Mouse (Mus musculus) adipose tissue, adult 10 weeks (tissue): ENCODE measurements around the gene Tmtc1. TPM values are rescaled to one million over a fixed set of nuclear protein-coding genes. Genes with fewer than 3 reads are reported as not detected.

ENCODE experiments used
- polyA plus RNA-seq: library from polyadenylated mRNA; stranded (reverse); fragments of 350-450 nt; fragmentation: Illumina TruSeq; extraction: RNeasy Lipid Tissue Mini Kit (QIAGEN cat#74804); gene quantifications from one replicate; pipeline ENCODE4 v1.2.3, GENCODE M21; 2014; ENCODE audit warnings: low read depth, low replicate concordance

Tmtc1 gene
- polyA plus RNA-seq = 7.2 TPM

GRCm38 (mm10) chr6:148443726-148444701, at the start of gene Tmtc1:
Tmtc1 (minus strand) TSS chr6:148444389.

GRCm38 (mm10) chr6:148211897-148212680, 232.1 kb downstream of the Tmtc1 start, which contains the start of gene Ergic2:
Ergic2 (minus strand) TSS chr6:148212374.

Other genes with a start within 250 kb of the Tmtc1 start
- gene Ergic2, start 232.0 kb downstream of the Tmtc1 start, polyA plus RNA-seq = 97.1 TPM